Mouse (Mus musculus): ENCODE measurements at regions not wholly inside any gene's neighbourhood (a gene's known extent, or its start where the extent isn't known, plus 50 kb on each side); places are given as distances from the start of the nearest gene placed in this dataset.

GRCm38 (mm10) chr13:101883177-101883576, 115.2 kb upstream of the Pik3r1 start:
- no peak for DNase-seq (ENCODE audit: low read depth, low spot score)

DNA sequence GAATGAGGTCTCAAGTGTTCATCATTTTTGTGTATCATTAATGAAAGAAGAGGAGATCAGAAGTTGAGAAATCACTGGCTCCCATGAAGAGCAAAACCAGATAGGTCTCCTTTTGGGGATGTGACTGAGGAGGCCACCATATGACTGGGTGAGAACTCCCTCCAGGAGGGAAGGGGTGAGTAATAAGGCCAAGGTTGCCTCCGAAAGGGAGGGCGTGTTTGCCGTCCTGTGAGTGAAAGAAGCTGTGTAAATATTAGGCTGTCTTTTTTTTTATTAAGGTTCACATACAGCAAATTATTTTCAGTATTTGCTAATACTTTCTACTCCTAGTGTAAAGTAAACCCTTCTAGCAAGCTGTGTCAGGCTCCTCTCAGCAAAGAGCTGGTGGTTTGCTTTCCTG, 116.7 kb upstream of the Pik3r1 start:
- no peak for DNase-seq (ENCODE audit: low read depth, low spot score)

DNA sequence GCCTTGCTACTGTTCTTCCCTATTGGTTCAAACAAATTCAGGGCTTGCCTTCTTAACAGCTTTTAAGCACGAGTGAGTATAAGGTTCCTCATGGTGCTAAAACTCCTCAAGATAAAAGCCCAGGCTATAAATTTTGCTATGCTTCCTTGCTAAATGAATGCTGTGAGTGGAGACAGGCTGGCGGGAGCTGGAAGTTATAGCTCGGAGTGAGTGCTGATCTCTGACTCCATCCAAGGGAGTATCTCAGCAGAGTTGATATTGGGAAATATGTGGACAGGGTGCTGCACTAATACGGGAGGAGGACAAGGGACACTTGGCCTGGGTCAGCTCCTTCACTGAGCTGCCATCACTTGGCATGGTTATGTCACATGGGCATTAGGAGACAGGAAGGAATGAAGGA, 123.5 kb upstream of the Pik3r1 start:
- DNase-seq (ENCODE audit: low read depth, low spot score): no peak

- DNase-seq (ENCODE audit: low read depth, low spot score): no peak
Measured at GRCm38 (mm10) chr13:101893035-101893600, 125.1 kb upstream of the Pik3r1 start.

DNA sequence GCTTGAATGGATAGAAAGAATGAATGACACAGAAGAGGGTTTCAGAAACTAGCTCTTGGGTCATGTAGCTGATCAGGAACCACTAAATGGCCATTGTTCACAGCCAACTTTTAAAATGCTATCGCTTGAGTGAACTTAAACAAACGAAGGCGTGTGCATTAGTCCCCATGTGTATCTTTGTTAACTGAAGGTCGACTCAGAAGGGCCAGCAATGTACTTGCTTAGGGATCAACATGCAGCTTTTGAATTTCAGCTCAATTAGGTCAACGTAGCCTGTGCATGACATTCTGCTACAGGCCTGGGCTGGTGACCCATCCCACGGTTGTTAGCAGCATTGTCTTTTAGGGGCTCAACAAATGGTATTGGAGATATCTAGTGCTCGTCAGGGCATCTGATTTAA, 127.1 kb upstream of the Pik3r1 start:
- no peak for DNase-seq (ENCODE audit: low read depth, low spot score)

GRCm38 (mm10) chr13:101895686-101896085, 127.7 kb upstream of the Pik3r1 start:
- DNase-seq (ENCODE audit: low read depth, low spot score): no peak

DNA sequence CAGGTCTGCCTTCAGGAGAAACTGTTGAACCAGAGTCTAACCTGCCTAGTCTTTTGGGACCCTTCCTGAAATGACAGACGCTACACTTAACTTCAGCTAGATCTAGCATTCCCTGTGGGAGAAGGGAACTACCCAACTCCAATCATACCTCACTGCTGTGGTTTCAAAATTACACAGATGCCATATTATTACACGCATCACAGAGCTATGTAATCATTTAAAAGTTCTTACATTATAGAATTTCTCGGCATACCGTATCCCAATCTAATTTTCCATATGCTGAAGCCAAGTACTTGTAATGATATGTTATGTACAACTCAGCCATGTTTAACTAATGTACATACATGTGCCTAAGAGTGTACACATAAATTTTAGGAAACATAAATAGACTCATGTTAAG, 128.9 kb upstream of the Pik3r1 start:
- DNase-seq (ENCODE audit: low read depth, low spot score): no peak

DNA sequence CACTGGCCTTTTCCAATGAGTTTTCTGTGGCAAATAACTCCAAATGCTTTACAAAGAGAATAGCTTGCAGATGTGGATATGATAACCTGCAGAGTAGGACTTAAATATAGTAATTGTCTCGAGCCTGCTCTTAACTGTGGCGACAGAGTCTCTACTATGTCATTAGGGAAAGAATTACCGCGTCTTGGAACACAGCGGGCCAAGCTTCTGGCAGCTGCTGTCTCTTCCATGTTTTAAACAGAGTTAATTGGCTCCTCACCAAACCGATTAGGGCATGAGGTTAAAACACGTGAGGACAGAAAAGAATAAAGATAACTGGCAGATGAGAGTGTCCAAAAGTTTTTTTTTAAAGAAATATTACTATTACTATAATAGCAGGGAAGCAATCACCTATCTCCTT, 134.2 kb upstream of the Pik3r1 start:
- no peak for DNase-seq (ENCODE audit: low read depth, low spot score)

- no peak for DNase-seq (ENCODE audit: low read depth, low spot score)
Measured at GRCm38 (mm10) chr13:101905909-101906676, 138.1 kb upstream of the Pik3r1 start.

GRCm38 (mm10) chr13:101909026-101909425, 141.0 kb upstream of the Pik3r1 start:
- DNase-seq (ENCODE audit: low read depth, low spot score): no peak

DNA sequence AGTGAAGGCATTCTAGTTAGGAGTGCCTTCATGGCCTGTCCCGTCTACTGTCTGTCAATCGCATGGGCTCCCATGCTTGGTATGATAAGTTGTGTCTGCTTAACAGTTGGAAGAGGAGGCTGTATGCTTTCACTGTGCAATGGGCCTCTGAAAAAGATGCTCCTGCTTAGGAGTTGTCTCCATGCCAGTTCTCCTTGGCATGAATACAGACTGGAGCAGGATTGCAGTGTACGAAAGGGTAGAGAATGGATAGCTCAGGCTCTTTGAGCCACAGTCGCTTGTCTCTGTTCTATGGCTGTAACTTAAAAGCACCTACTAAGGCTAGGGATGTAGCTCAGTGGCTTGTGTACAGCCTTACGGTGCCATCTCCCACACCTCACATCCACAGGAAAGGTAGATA, 142.7 kb upstream of the Pik3r1 start:
- no peak for DNase-seq (ENCODE audit: low read depth, low spot score)

DNA sequence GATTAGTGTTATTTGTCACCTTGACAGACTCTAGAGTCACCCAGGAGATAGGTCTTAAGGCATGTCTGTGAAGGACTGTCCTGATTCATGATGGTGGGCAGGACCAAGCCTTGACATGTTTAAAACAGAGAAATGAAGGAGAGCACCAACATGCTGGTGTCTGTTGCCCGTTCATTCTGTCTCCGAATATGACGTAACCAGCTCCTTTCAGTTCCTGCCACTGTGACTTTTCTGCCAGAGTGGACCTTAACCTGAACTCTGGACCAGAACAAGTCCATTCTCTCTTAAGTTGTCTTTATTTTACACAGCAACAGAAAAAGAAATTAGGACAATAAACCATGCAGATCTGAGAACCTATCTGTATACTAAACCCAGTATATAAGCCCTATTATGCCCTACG, 146.1 kb upstream of the Pik3r1 start:
- DNase-seq (ENCODE audit: low read depth, low spot score): no peak

GRCm38 (mm10) chr13:101914691-101915541, 146.9 kb upstream of the Pik3r1 start:
- peak; percentile 50 for DNase-seq (ENCODE audit: low read depth, low spot score)

DNA sequence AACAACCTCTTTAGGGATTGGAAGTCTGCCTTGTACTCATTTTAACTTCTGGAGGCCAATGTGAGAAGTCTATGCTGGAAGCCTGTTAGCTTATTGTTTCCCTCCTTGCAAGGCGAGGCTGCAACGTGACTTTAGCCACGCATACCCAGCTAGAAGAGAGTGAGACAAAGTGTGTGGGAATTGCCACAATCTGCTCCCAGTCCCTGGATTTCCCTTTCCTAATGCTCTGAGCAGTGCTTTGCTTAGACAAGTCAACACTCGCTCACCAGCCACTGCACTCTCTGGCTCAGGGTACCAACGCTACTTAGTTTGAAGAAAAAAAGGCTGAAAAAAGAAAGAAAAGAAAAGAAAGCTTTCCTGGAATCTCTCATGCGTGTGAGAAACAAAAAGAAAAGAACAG, 147.5 kb upstream of the Pik3r1 start:
- DNase-seq (ENCODE audit: low read depth, low spot score): no peak

- no peak for DNase-seq (ENCODE audit: low read depth, low spot score)
Measured at GRCm38 (mm10) chr13:101915948-101916594, 148.1 kb upstream of the Pik3r1 start.

DNA sequence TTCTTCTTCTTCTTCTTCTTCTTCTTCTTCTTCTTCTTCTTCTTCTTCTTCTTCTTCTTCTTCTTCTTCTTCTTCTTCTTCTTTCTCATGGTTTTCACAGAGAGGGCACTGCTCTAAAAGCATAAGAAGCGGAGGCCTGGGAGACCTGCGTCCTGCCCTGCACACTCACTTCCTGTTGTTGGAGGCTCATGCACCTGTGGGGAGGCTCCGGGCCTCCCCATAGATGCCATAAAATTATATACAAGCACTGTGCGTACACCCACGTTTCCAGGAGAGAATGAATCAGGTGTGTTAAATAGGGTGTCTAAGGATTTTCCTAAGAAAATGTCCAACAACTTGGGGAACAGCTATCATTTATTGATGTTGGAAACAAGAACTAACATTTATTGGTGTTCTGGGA, 148.9 kb upstream of the Pik3r1 start:
- DNase-seq (ENCODE audit: low read depth, low spot score): no peak

- DNase-seq (ENCODE audit: low read depth, low spot score): no peak
Measured at GRCm38 (mm10) chr13:101918185-101918584, 150.2 kb upstream of the Pik3r1 start.

DNA sequence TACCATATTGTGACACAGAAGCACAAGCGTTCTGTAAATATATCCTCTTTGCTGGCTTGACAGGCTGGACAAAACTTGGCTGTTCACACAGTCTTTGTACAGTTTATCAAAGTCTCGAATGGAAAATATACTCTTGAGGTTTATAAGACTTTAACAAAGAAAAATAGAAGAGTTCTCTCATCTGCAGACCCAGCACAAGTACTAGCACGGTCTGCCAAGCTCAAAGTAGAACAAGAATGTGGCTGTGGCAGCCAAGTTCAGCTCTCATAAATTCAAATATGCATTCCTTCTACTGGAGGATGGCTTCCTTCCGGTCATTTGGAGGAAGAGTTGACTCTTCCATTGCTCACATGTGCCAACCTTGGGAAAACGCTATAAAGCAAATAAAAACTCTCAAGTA, 151.2 kb upstream of the Pik3r1 start:
- no peak for DNase-seq (ENCODE audit: low read depth, low spot score)

- DNase-seq (ENCODE audit: low read depth, low spot score): no peak
Measured at GRCm38 (mm10) chr13:101920384-101920783, 152.4 kb upstream of the Pik3r1 start.

- DNase-seq (ENCODE audit: low read depth, low spot score): no peak
Measured at GRCm38 (mm10) chr13:101924637-101925036, 156.6 kb upstream of the Pik3r1 start.

DNA sequence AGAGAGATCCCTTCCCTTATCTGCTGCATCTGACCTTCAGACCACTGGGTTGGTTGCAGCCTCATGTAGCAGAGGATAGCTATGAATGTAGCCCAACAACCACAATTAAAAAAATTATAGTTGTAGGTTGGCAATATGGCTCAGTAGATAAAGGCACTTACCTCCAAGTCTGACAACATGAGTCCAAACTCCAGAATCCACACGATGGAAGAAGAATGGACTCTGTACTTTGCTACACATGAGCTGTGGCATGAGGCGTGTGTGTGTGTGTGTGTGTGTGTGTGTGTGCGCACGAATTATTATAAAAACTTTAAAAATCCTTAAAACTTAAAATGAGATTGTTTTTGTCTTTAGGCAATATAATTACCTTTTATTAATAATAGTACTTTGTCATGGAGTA, 163.2 kb upstream of the Pik3r1 start:
- DNase-seq (ENCODE audit: low read depth, low spot score): no peak

GRCm38 (mm10) chr13:101931882-101932281, 163.9 kb upstream of the Pik3r1 start:
- DNase-seq (ENCODE audit: low read depth, low spot score): no peak
